Mouse (Mus musculus): ENCODE results near the gene Snd1.

The Snd1 gene

GRCm38 (mm10) chr6:28594759-28595158 is 119.8 kb downstream of the Snd1 start:
- DNase-seq (ENCODE audit: low spot score), result no peak

- DNase-seq (ENCODE audit: low spot score), result no peak
Measured at GRCm38 (mm10) chr6:28595231-28595630, 120.3 kb downstream of the Snd1 start.

GRCm38 (mm10) chr6:28597266-28597665 is 122.3 kb downstream of the Snd1 start:
- no peak for DNase-seq (ENCODE audit: low spot score)

- no peak for DNase-seq (ENCODE audit: low spot score)
Measured at GRCm38 (mm10) chr6:28599120-28599519, 124.2 kb downstream of the Snd1 start.

GRCm38 (mm10) chr6:28600404-28600803 is 125.5 kb downstream of the Snd1 start:
- DNase-seq (ENCODE audit: low spot score), result no peak

- no peak for DNase-seq (ENCODE audit: low spot score)
Measured at GRCm38 (mm10) chr6:28603401-28603800, 128.5 kb downstream of the Snd1 start.

GRCm38 (mm10) chr6:28603823-28604222 is 128.9 kb downstream of the Snd1 start:
- no peak for DNase-seq (ENCODE audit: low spot score)

GRCm38 (mm10) chr6:28609291-28609690 is 134.4 kb downstream of the Snd1 start:
- DNase-seq (ENCODE audit: low spot score), result no peak

- no peak for DNase-seq (ENCODE audit: low spot score)
Measured at GRCm38 (mm10) chr6:28610127-28610526, 135.2 kb downstream of the Snd1 start.

GRCm38 (mm10) chr6:28613441-28613840 is 138.5 kb downstream of the Snd1 start:
- DNase-seq (ENCODE audit: low spot score), result no peak

GRCm38 (mm10) chr6:28614856-28615255 is 139.9 kb downstream of the Snd1 start:
- no peak for DNase-seq (ENCODE audit: low spot score)

- DNase-seq (ENCODE audit: low spot score), result no peak
Measured at GRCm38 (mm10) chr6:28615408-28615807, 140.5 kb downstream of the Snd1 start.

GRCm38 (mm10) chr6:28615966-28616365 is 141.0 kb downstream of the Snd1 start:
- DNase-seq (ENCODE audit: low spot score), result no peak

- no peak for DNase-seq (ENCODE audit: low spot score)
Measured at GRCm38 (mm10) chr6:28618299-28618698, 143.4 kb downstream of the Snd1 start.

- DNase-seq (ENCODE audit: low spot score), result peak; percentile 77
Measured at GRCm38 (mm10) chr6:28618751-28619153, 143.8 kb downstream of the Snd1 start.

- peak; percentile 59 for DNase-seq (ENCODE audit: low spot score)
Measured at GRCm38 (mm10) chr6:28621431-28621830, 146.5 kb downstream of the Snd1 start.

GRCm38 (mm10) chr6:28621961-28622360 is 147.0 kb downstream of the Snd1 start:
- DNase-seq (ENCODE audit: low spot score), result no peak

GRCm38 (mm10) chr6:28622522-28622921 is 147.6 kb downstream of the Snd1 start:
- no peak for DNase-seq (ENCODE audit: low spot score)

GRCm38 (mm10) chr6:28622963-28623362 is 148.0 kb downstream of the Snd1 start:
- DNase-seq (ENCODE audit: low spot score), result no peak

GRCm38 (mm10) chr6:28628408-28628807 is 153.5 kb downstream of the Snd1 start:
- no peak for DNase-seq (ENCODE audit: low spot score)

- DNase-seq (ENCODE audit: low spot score), result no peak
Measured at GRCm38 (mm10) chr6:28629866-28630265, 154.9 kb downstream of the Snd1 start.

GRCm38 (mm10) chr6:28630926-28631325 is 156.0 kb downstream of the Snd1 start:
- DNase-seq (ENCODE audit: low spot score), result no peak

GRCm38 (mm10) chr6:28633120-28633519 is 158.2 kb downstream of the Snd1 start:
- no peak for DNase-seq (ENCODE audit: low spot score)

GRCm38 (mm10) chr6:28633656-28634055 is 158.7 kb downstream of the Snd1 start:
- no peak for DNase-seq (ENCODE audit: low spot score)

- DNase-seq (ENCODE audit: low spot score), result no peak
Measured at GRCm38 (mm10) chr6:28635092-28635491, 160.2 kb downstream of the Snd1 start.

Measured in yolk sac, embryonic 10.5 days (tissue).